Mouse (Mus musculus): ENCODE data around the gene Tstd1. TPM values are rescaled to one million over a fixed set of nuclear protein-coding genes. Genes with fewer than 3 reads are reported as not detected.

The Tstd1 gene
- polyA plus RNA-seq, 1 experiment from 2014 or later = 3.1 TPM

- 0 out of 2 replicates have a peak overlapping the region, but pooled peaks have one; percentile 57 for H3K4me3 ChIP-seq
- no peaks in the 10 kb centered on the region for H3K36me3 ChIP-seq
- H3K9me3 ChIP-seq (replicated peaks) = 0 out of 2 replicates have a peak, but pooled peaks cover 2% of the 10 kb centered on the region
- peaks cover 55% of the 10 kb centered on the region for H3K27me3 ChIP-seq (replicated peaks)
- WGBS (ENCODE audit: insufficient replicate concordance) = 17% methylated on average over 9 of the region's 9 CpGs
- H3K9ac ChIP-seq = no peak overlapping the region
- peak overlapping the region; percentile 68 for H3K4me2 ChIP-seq
- H3K27ac ChIP-seq = peak overlapping the region; percentile 55
- peaks cover 59% of the 10 kb centered on the region for H3K4me1 ChIP-seq
- no peak for ATAC-seq
Measured at GRCm38 (mm10) chr1:171440025-171440725, 21.5 kb downstream of the Tstd1 start.

GRCm38 (mm10) chr1:171441466-171442412 lies 23.1 kb downstream of the Tstd1 start:
- H3K4me2 ChIP-seq = peak overlapping the region; percentile 68
- no peak overlapping the region for H3K9ac ChIP-seq
- 0 out of 2 replicates have a peak, but pooled peaks cover 2% of the 10 kb centered on the region for H3K9me3 ChIP-seq (replicated peaks)
- ATAC-seq = peak; percentile 40
- H3K27ac ChIP-seq = peak overlapping the region; percentile 76
- no peaks in the 10 kb centered on the region for H3K36me3 ChIP-seq
- peaks cover 41% of the 10 kb centered on the region for H3K27me3 ChIP-seq (replicated peaks)
- peaks cover 61% of the 10 kb centered on the region for H3K4me1 ChIP-seq
- WGBS (ENCODE audit: insufficient replicate concordance) = 11% methylated on average over 7 of the region's 7 CpGs
- peak overlapping the region; percentile 20; the same call in 1 of the 2 replicates for H3K4me3 ChIP-seq

- WGBS (ENCODE audit: insufficient replicate concordance) = 23% methylated on average over 8 of the region's 8 CpGs
- peaks cover 35% of the 10 kb centered on the region for H3K27me3 ChIP-seq (replicated peaks)
- ATAC-seq = no peak
- 0 out of 2 replicates have a peak, but pooled peaks cover 2% of the 10 kb centered on the region for H3K9me3 ChIP-seq (replicated peaks)
- peak overlapping the region; percentile 68 for H3K4me2 ChIP-seq
- H3K9ac ChIP-seq = no peak overlapping the region
- peaks cover 59% of the 10 kb centered on the region for H3K4me1 ChIP-seq
- peak overlapping the region; percentile 76; the same call in 1 of the 2 replicates for H3K27ac ChIP-seq
- H3K36me3 ChIP-seq = no peaks in the 10 kb centered on the region
- no peak overlapping the region for H3K4me3 ChIP-seq
Measured at GRCm38 (mm10) chr1:171442413-171442760, 23.7 kb downstream of the Tstd1 start.

GRCm38 (mm10) chr1:171445050-171445449 lies 26.4 kb downstream of the Tstd1 start:
- 76% methylated on average over 5 of the region's 5 CpGs for WGBS (ENCODE audit: insufficient replicate concordance)
- Histone ChIP-seq H3K9ac (no peak overlapping the region), H3K4me1 (peaks cover 39% of the 10 kb centered on the region), H3K4me3 (no peak overlapping the region), H3K4me2 (no peak overlapping the region), H3K27ac (no peak overlapping the region), H3K9me3 (replicated peaks) (0 out of 2 replicates have a peak, but pooled peaks cover 2% of the 10 kb centered on the region), H3K27me3 (replicated peaks) (peaks cover 8% of the 10 kb centered on the region; the same call in 1 of the 2 replicates), H3K36me3 (no peaks in the 10 kb centered on the region)
- ATAC-seq = no peak

- Histone ChIP-seq H3K27ac (no peak overlapping the region), H3K4me2 (no peak overlapping the region), H3K36me3 (no peaks in the 10 kb centered on the region), H3K27me3 (replicated peaks) (0 out of 2 replicates have a peak, but pooled peaks cover 3% of the 10 kb centered on the region), H3K9ac (no peak overlapping the region), H3K4me3 (no peak overlapping the region), H3K4me1 (peaks cover 22% of the 10 kb centered on the region; the same call in 1 of the 2 replicates), H3K9me3 (replicated peaks) (0 out of 2 replicates have a peak, but pooled peaks cover 2% of the 10 kb centered on the region)
- WGBS (ENCODE audit: insufficient replicate concordance) = 46% methylated on average over 7 of the region's 7 CpGs
- no peak for ATAC-seq
Measured at GRCm38 (mm10) chr1:171446854-171447253, 28.2 kb downstream of the Tstd1 start.

GRCm38 (mm10) chr1:171447692-171448091 lies 29.0 kb downstream of the Tstd1 start:
- no peak for ATAC-seq
- Histone ChIP-seq H3K4me1 (peaks cover 15% of the 10 kb centered on the region; the same call in 1 of the 2 replicates), H3K4me3 (no peak overlapping the region), H3K27ac (no peak overlapping the region), H3K4me2 (no peak overlapping the region), H3K9me3 (replicated peaks) (0 out of 2 replicates have a peak, but pooled peaks cover 2% of the 10 kb centered on the region), H3K36me3 (no peaks in the 10 kb centered on the region), H3K27me3 (replicated peaks) (no peaks in the 10 kb centered on the region), H3K9ac (no peak overlapping the region)
- 40% methylated on average over 10 of the region's 10 CpGs for WGBS (ENCODE audit: insufficient replicate concordance)

GRCm38 (mm10) chr1:171450062-171450461 lies 31.4 kb downstream of the Tstd1 start:
- no peak overlapping the region for H3K9ac ChIP-seq
- no peak overlapping the region for H3K4me2 ChIP-seq
- peaks cover 14% of the 10 kb centered on the region for H3K4me1 ChIP-seq
- H3K36me3 ChIP-seq = no peaks in the 10 kb centered on the region
- no peak overlapping the region for H3K27ac ChIP-seq
- 72% methylated on average over 11 of the region's 11 CpGs for WGBS (ENCODE audit: insufficient replicate concordance)
- no peak overlapping the region for H3K4me3 ChIP-seq
- ATAC-seq = no peak
- no peaks in the 10 kb centered on the region for H3K9me3 ChIP-seq (replicated peaks)
- no peaks in the 10 kb centered on the region for H3K27me3 ChIP-seq (replicated peaks)

- WGBS (ENCODE audit: insufficient replicate concordance) = 64% methylated on average over 10 of the region's 10 CpGs
- Histone ChIP-seq H3K9me3 (replicated peaks) (no peaks in the 10 kb centered on the region), H3K27me3 (replicated peaks) (no peaks in the 10 kb centered on the region), H3K4me1 (peaks cover 14% of the 10 kb centered on the region), H3K4me3 (no peak overlapping the region), H3K9ac (no peak overlapping the region), H3K4me2 (no peak overlapping the region), H3K36me3 (no peaks in the 10 kb centered on the region), H3K27ac (no peak overlapping the region)
- no peak for ATAC-seq
Measured at GRCm38 (mm10) chr1:171451001-171451400, 32.3 kb downstream of the Tstd1 start.

- no peaks in the 10 kb centered on the region for H3K9me3 ChIP-seq (replicated peaks)
- peaks cover 7% of the 10 kb centered on the region for H3K4me1 ChIP-seq
- H3K4me3 ChIP-seq = no peak overlapping the region
- 47% methylated on average over 5 of the region's 5 CpGs for WGBS (ENCODE audit: insufficient replicate concordance)
- no peaks in the 10 kb centered on the region for H3K36me3 ChIP-seq
- no peak overlapping the region for H3K9ac ChIP-seq
- no peak for ATAC-seq
- H3K27ac ChIP-seq = no peak overlapping the region
- H3K27me3 ChIP-seq (replicated peaks) = no peaks in the 10 kb centered on the region
- no peak overlapping the region for H3K4me2 ChIP-seq
Measured at GRCm38 (mm10) chr1:171452522-171452921, 33.9 kb downstream of the Tstd1 start.

GRCm38 (mm10) chr1:171452923-171453322 lies 34.3 kb downstream of the Tstd1 start:
- no peaks in the 10 kb centered on the region for H3K36me3 ChIP-seq
- WGBS (ENCODE audit: insufficient replicate concordance) = 59% methylated on average over 5 of the region's 5 CpGs

GRCm38 (mm10) chr1:171454926-171455325 lies 36.3 kb downstream of the Tstd1 start:
- Histone ChIP-seq H3K27me3 (replicated peaks) (no peaks in the 10 kb centered on the region), H3K9me3 (replicated peaks) (no peaks in the 10 kb centered on the region), H3K27ac (no peak overlapping the region), H3K4me2 (no peak overlapping the region), H3K36me3 (no peaks in the 10 kb centered on the region), H3K4me3 (no peak overlapping the region), H3K4me1 (peaks cover 3% of the 10 kb centered on the region; the same call in 1 of the 2 replicates), H3K9ac (no peak overlapping the region)
- 68% methylated on average over 6 of the region's 6 CpGs for WGBS (ENCODE audit: insufficient replicate concordance)
- no peak for ATAC-seq

More at GRCm38 (mm10) chr1:171452923-171453322, 34.3 kb downstream of the Tstd1 start:
- H3K4me1 ChIP-seq = peaks cover 3% of the 10 kb centered on the region; the same call in 1 of the 2 replicates
- ATAC-seq = no peak
- H3K27ac ChIP-seq = peak overlapping the region; percentile 17; the same call in 1 of the 2 replicates
- H3K4me2 ChIP-seq = no peak overlapping the region
- H3K4me3 ChIP-seq = no peak overlapping the region
- H3K9me3 ChIP-seq (replicated peaks) = no peaks in the 10 kb centered on the region
- no peaks in the 10 kb centered on the region for H3K27me3 ChIP-seq (replicated peaks)
- H3K9ac ChIP-seq = no peak overlapping the region

Measured in liver, embryonic 12.5 days (tissue).